Mouse (Mus musculus): Measurements from ENCODE around the gene Cep128.

DNA sequence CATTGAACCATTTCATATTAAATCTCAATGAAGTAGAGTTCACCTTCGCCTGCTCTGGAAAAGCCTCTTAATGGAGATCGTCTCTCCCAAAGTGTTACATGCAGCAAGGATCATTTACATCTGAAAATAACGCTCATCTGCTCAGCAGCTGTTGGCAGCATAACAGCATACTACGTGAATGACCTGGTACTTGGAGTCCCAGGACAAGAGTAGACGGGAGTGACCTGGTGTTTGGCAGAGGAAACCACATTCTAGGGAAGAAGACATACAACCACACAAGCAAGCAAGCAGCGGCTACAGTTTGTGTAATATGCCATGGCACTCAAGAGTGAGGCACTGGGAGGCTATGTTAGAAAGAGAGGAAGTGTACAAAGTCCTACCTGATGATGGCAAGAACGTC lies 69.2 kb downstream of the Cep128 start:
- TF ChIP-seq CTCF (IDR thresholded peaks at IDR 0.05; ENCODE audit: insufficient read depth, low read length) (no peak), POLR2A (IDR thresholded peaks at IDR 0.05; ENCODE audit: borderline replicate concordance, extremely low read depth, low read depth, low read length) (no peak)

All from lung, adult 2 months (tissue).